Mouse (Mus musculus) thymus, postnatal 0 days (tissue): ENCODE results near the gene Asxl2. TPM values are rescaled to one million over a fixed set of nuclear protein-coding genes. Genes with fewer than 3 reads are reported as not detected.

Experiments
- DNase-seq: peaks from one replicate; pipeline ENCODE4 v3.0.0-alpha.2; 2015; ENCODE audit warnings: low spot score
- polyA plus RNA-seq: library from polyadenylated mRNA; unstranded; fragments of >200 nt; fragmentation: Nextera tagmentation; extraction: Ambion mirVana; gene quantifications from 2 replicates; pipeline ENCODE4 v1.2.1, GENCODE M21; 2015

Asxl2 gene
- polyA plus RNA-seq, 1 experiment from 2014 or later, result 17.6 TPM

DNA sequence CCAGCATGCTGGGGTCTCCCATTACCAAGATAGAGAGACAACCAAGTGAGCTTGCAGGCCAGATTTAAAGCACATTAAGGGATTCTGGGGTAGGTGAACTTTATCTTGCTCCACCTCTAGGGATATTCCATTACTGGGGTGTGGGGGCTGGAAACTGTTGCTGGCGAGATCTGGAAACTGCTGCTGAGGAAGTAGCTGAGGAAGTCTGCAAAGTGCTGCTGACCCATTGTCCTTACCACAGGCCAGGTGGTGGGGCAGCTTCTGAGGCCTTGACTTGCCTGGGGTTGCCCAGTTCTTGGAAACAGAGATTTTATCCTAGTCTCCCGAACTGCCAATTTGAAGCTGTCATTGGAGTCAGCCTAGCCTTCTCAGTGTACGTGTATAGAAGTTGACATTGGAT lies 118.8 kb downstream of the Asxl2 start:
- DNase-seq, result no peak

DNA sequence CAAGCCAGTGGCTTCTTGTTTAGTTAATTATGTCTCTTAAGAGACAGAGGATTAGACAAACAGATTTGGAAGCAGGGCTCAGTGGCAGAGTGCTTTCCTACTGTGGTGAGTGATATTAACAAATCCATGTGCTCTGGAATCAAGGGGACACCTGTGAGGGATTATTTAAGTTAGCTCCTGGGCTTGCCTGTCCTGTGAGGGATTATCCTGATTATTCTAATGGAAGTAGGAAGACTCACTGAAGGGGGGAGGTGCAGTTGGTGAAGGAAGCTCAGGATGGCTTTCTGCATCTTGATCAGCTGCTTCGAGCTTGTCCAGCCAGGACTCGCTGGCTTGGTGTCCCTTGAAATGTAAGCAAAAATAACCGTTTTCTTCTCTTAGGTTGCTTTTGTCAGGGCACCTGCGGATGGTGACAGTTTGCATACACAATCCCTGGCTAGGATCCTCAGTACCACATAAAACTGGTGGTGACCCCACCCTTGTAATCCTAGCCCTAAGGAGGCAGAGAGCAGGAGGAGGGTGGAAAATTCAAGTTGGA lies 119.5 kb downstream of the Asxl2 start:
- no peak for DNase-seq

DNA sequence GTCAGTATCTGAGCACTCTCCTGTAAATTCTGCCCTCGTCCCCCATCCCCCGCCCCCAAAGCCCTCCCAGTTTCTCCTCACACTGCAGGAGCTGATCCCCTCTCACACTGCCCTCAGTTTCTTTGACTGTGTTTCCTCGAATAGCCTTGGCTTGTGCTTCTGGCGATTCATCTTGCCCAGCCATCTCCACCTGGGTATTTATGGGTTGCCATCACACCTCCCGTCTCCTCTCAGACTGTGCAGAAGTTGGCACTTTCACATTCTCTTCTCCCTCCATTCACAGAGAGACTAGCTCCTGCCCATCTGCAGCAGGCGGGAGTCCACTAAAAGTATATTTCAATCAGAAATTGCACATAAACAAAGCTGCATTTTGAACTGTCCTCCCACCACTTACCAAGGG lies 120.1 kb downstream of the Asxl2 start:
- no peak for DNase-seq

- peak; percentile 66 for DNase-seq
Measured at GRCm38 (mm10) chr12:3547506-3547905, 120.8 kb downstream of the Asxl2 start.

DNA sequence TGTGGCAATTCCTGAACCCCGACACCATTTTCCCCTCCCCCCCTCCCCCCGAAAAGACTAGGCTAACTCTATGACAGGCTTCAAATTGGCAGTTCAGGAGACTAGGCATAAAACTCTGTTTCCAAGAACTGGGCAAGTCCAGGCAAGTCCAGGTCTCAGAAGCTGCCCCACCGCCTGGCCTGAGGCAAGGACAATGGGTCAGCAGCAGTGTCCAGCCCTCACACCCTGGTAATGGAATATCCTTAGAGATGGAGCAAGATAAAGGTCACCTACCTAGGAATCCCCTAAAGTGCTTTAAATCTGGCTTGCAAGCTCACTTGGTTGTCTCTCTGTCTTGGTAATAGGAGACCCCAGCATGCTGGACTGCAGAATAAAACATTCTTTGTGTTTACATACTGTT lies 121.3 kb downstream of the Asxl2 start:
- DNase-seq, result peak; percentile 6

DNA sequence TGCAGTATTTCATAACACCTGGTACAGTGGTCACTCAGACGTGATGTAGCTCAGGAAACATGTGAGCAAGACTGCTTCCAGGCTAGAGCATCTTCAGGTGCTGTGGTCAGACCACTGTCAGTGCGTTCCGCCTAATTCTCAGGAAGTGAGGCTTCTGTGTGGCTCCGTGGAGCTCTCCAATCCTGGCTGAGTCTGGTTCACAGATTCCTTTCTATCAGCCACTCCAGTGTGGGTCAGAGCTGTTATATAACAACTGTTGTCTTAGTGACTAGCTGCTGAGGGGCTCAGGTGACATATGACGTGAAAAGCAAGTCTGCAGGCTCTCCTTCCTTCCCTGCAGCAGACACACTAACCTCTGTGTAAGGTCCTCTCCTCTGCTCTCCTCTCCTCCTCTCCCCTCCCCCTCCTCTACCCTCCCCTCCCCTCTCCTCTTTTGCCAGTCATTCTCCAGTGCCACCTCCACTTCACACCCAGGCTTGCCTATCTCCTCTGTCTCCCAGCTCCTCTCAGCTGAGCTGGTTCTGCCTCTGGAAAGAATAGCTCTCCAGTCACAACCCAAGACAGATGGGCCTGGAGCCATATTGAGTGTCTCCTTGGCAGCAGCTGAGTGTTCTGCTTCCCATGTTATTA lies 122.0 kb downstream of the Asxl2 start:
- peak; percentile 35 for DNase-seq

DNA sequence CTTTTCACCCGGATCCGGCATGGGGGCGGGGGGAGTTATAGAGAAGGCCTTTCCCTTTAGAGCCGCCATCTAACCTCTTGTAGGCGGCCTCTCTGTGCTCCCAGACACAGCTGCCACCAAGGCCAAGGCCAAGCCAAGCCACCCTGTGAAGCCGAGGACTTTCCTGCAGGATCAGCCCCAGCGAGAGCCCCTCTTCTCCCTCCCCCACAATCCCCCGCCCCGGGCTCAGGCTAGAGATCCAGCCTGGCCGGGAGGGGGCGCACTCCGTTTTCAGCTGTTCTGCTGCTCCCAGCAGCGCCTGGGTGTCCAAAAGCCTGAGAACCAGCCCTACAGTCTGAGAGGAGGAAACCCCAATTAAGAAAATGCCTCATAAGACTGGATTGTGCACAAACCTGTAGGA lies 123.6 kb downstream of the Asxl2 start:
- peak; percentile 57 for DNase-seq

Other genes starting within 250 kb of the Asxl2 start
- gene Rab10, start 116.9 kb upstream of the Asxl2 start, polyA plus RNA-seq, result 69.7 and 71.0 TPM in 2 replicates
- gene Kif3c, start 61.7 kb upstream of the Asxl2 start, polyA plus RNA-seq, result 6.4 and 6.9 TPM in 2 replicates
- gene Dtnb, start 145.5 kb downstream of the Asxl2 start, polyA plus RNA-seq, result 27.8 and 29.3 TPM in 2 replicates